Mouse (Mus musculus) spleen, adult 2 months (tissue): ENCODE measurements around the gene Ccdc125. TPM values are rescaled to one million over a fixed set of nuclear protein-coding genes. Genes with fewer than 3 reads are reported as not detected.
A peak's percentile ranks its signal among the peaks of the same experiment; 100 is the strongest.

ENCODE experiments used
- DNase-seq, 2 experiments: peaks; one replicate each; pipeline versions ENCODE4 v3.0.0 to v3.0.0-alpha.2; 2012 to 2021; ENCODE audit warnings: low spot score in 2 of 2, low read depth in 1 of 2
- H3K27ac ChIP-seq: fragments of 200-500 bp; 2 replicates; pipeline ENCODE4 v1.5.1; 2012; ENCODE audit warnings: low read length, inconsistent platforms; ENCODE audit not compliant: insufficient read depth
- H3K27me3 ChIP-seq: fragments of 200-500 bp; 2 replicates; pipeline ENCODE4 v1.6.1; 2012; ENCODE audit warnings: mild to moderate bottlenecking, moderate library complexity, low read length, inconsistent platforms; ENCODE audit not compliant: control insufficient read depth, insufficient read depth
- H3K36me3 ChIP-seq: fragments of 200-500 bp; 2 replicates; pipeline ENCODE4 v1.6.1; 2012; ENCODE audit warnings: mild to moderate bottlenecking, low read length, inconsistent platforms; ENCODE audit not compliant: control insufficient read depth, insufficient read depth
- H3K4me1 ChIP-seq: fragments of 200-500 bp; 2 replicates; pipeline ENCODE4 v1.6.1; 2011; ENCODE audit warnings: inconsistent platforms; ENCODE audit not compliant: control insufficient read depth, insufficient read depth, insufficient read length
- H3K4me3 ChIP-seq: fragments of 200-500 bp; 2 replicates; pipeline ENCODE4 v1.5.1; 2011; ENCODE audit warnings: mild to moderate bottlenecking, inconsistent platforms; ENCODE audit not compliant: insufficient read depth, insufficient read length; ENCODE audit errors: extremely low read depth
- CTCF ChIP-seq: fragments of 200-500 bp; IDR thresholded peaks from 2 replicates; pipeline ENCODE4 v1.5.1; 2011; ENCODE audit warnings: mild to moderate bottlenecking, inconsistent platforms; ENCODE audit not compliant: insufficient read depth, insufficient read length, insufficient replicate concordance; ENCODE audit errors: extremely low read depth
- POLR2A ChIP-seq: fragments of 200-500 bp; IDR thresholded peaks from 2 replicates; pipeline ENCODE4 v1.6.1; 2011; ENCODE audit warnings: low read depth, low read length, inconsistent platforms
- WGBS: fragments of 180-500 bp; shearing (Covaris S2); methylation state at CpG from one replicate; pipeline ENCODE4 v1.1.7; 2018; 5-methylcytosine and 5-hydroxymethylcytosine counted together
- polyA plus RNA-seq: library from polyadenylated mRNA; depleted of rRNA; stranded (reverse); fragments of >200 nt; gene quantifications from 2 replicates; pipeline ENCODE4 v1.2.3, GENCODE M21; 2012; rRNA removed

The Ccdc125 gene
- 2.7 and 2.9 TPM in 2 replicates for polyA plus RNA-seq

- under 1% methylated on average over 44 of the region's 44 CpGs for WGBS
- peak in 1 of 2 experiments; percentile 35 for DNase-seq
- H3K4me1 ChIP-seq, result peaks cover 2% of the 10 kb centered on the region; the same call in 1 of the 2 replicates
- H3K27me3 ChIP-seq, result no peaks in the 10 kb centered on the region
- no peak for TF ChIP-seq CTCF
- peak; percentile 25 for TF ChIP-seq POLR2A
- peak within 1 kb of the TSS; percentile 80 for H3K4me3 ChIP-seq
- H3K27ac ChIP-seq, result peak within 1 kb of the TSS; percentile 97
- H3K36me3 ChIP-seq, result no peaks in the 10 kb centered on the region
Measured at GRCm38 (mm10) chr13:100669291-100670022, at the start of gene Ccdc125. Gene Ccdc125 (plus strand): TSS chr13:100669717.

- Histone ChIP-seq H3K36me3 (peaks cover 28% of the 10 kb centered on the region), H3K27ac (no peak overlapping the region), H3K4me3 (no peak overlapping the region), H3K4me1 (no peaks in the 10 kb centered on the region), H3K27me3 (no peaks in the 10 kb centered on the region)
- 81% methylated on average over 4 of the region's 4 CpGs for WGBS
- no peak for DNase-seq
- TF ChIP-seq POLR2A, result no peak
- TF ChIP-seq CTCF, result no peak
Measured at GRCm38 (mm10) chr13:100622241-100622640, 47.3 kb upstream of the Ccdc125 start.

- H3K4me3 ChIP-seq, result no peak overlapping the region
- no peak for TF ChIP-seq POLR2A
- no peak for TF ChIP-seq CTCF
- no peaks in the 10 kb centered on the region for H3K4me1 ChIP-seq
- H3K36me3 ChIP-seq, result peaks cover 34% of the 10 kb centered on the region
- no peak for DNase-seq
- no peaks in the 10 kb centered on the region for H3K27me3 ChIP-seq
- no peak overlapping the region for H3K27ac ChIP-seq
- WGBS, result 76% methylated on average over 3 of the region's 3 CpGs
Measured at GRCm38 (mm10) chr13:100634106-100634691, 35.3 kb upstream of the Ccdc125 start.

GRCm38 (mm10) chr13:100642471-100643209 is 26.9 kb upstream of the Ccdc125 start:
- Histone ChIP-seq H3K36me3 (peaks cover 24% of the 10 kb centered on the region), H3K4me1 (no peaks in the 10 kb centered on the region; the same call in 1 of the 2 replicates), H3K27me3 (no peaks in the 10 kb centered on the region), H3K27ac (peak overlapping the region; percentile 70), H3K4me3 (no peak overlapping the region)
- DNase-seq, result peak in 1 of 2 experiments; percentile 53
- no peak for TF ChIP-seq POLR2A
- TF ChIP-seq CTCF, result no peak
- 34% methylated on average over 4 of the region's 4 CpGs for WGBS

- Histone ChIP-seq H3K27ac (no peak overlapping the region), H3K36me3 (peaks cover 17% of the 10 kb centered on the region), H3K27me3 (no peaks in the 10 kb centered on the region), H3K4me3 (no peak overlapping the region), H3K4me1 (peaks cover 10% of the 10 kb centered on the region)
- 91% methylated on average over 8 of the region's 8 CpGs for WGBS
- DNase-seq, result no peak
- TF ChIP-seq POLR2A (no peak), CTCF (no peak)
Measured at GRCm38 (mm10) chr13:100648223-100648622, 21.3 kb upstream of the Ccdc125 start.

GRCm38 (mm10) chr13:100650550-100651438 is 18.7 kb upstream of the Ccdc125 start, which contains the start of the genes Ak6 and Rad17:
Gene Ak6 (plus strand): TSS chr13:100650979.
Gene Rad17 (minus strand): TSS chr13:100651051.
- TF ChIP-seq CTCF, result no peak
- peak; percentile 45; the same call in 1 of the 2 replicates for TF ChIP-seq POLR2A
- peak within 1 kb of the TSS; percentile 97 for H3K27ac ChIP-seq
- peak; percentile 88 to 92 for DNase-seq
- H3K27me3 ChIP-seq, result no peaks in the 10 kb centered on the region
- peak within 1 kb of the TSS; percentile 88 for H3K4me3 ChIP-seq
- peaks cover 7% of the 10 kb centered on the region; the same call in 1 of the 2 replicates for H3K36me3 ChIP-seq
- under 1% methylated on average over 73 of the region's 73 CpGs for WGBS
- H3K4me1 ChIP-seq, result peaks cover 10% of the 10 kb centered on the region
